Mouse (Mus musculus) G1E (cell line): ENCODE measurements around the gene Pard3. TPM values are rescaled to one million over a fixed set of nuclear protein-coding genes. Genes with fewer than 3 reads are reported as not detected.

Experiments
- ATAC-seq: 2 replicates; pipeline ENCODE4 v1.8.0; 2016; ENCODE audit warnings: mild to moderate bottlenecking; ENCODE audit not compliant: insufficient number of reproducible peaks, poor library complexity, low FRiP score, severe bottlenecking; ENCODE audit errors: extremely low read depth
- DNase-seq: peaks from one replicate; pipeline ENCODE4 v3.0.0; 2012; ENCODE audit warnings: low spot score
- H3K27me3 ChIP-seq: 2 replicates; pipeline ENCODE4 v1.6.1; 2012; ENCODE audit warnings: mild to moderate bottlenecking, low read length, inconsistent platforms; ENCODE audit not compliant: insufficient read depth
- H3K36me3 ChIP-seq: replicated peaks from 2 replicates; pipeline ENCODE3; 2012; ENCODE audit warnings: mild to moderate bottlenecking, inconsistent platforms
- H3K4me1 ChIP-seq: 2 replicates; pipeline ENCODE4 v1.6.1; 2012; ENCODE audit warnings: low read depth, low read length, inconsistent platforms, mixed read lengths; ENCODE audit not compliant: insufficient read depth
- H3K4me3 ChIP-seq: 2 replicates; pipeline ENCODE4 v1.5.1; 2012; ENCODE audit warnings: low read depth, mild to moderate bottlenecking, inconsistent platforms, low read length, moderate library complexity, mixed read lengths
- H3K9me3 ChIP-seq: replicated peaks from 2 replicates; pipeline ENCODE4 v1.6.1; 2012; ENCODE audit warnings: inconsistent platforms
- CTCF ChIP-seq: IDR thresholded peaks from 2 replicates; pipeline ENCODE4 v1.5.1; 2012; ENCODE audit warnings: low read depth, low read length, inconsistent platforms, mixed read lengths
- GATA1 ChIP-seq: IDR thresholded peaks from 2 replicates; pipeline ENCODE4 v1.6.1; 2012; ENCODE audit warnings: borderline replicate concordance, low read length, inconsistent platforms, mixed read lengths
- GATA2 ChIP-seq: IDR thresholded peaks from 2 replicates; pipeline ENCODE4 v1.6.1; 2012; ENCODE audit warnings: low read depth, low read length, inconsistent platforms, borderline replicate concordance
- POLR2AphosphoS5 ChIP-seq: IDR thresholded peaks from 2 replicates; pipeline ENCODE4 v1.6.1; 2012; ENCODE audit warnings: low read depth, low read length, inconsistent platforms; ENCODE audit not compliant: insufficient replicate concordance
- TAL1 ChIP-seq: conservative IDR thresholded peaks from 2 replicates; pipeline ENCODE4 v1.6.1; 2012; ENCODE audit warnings: low read depth, low read length, inconsistent platforms, mixed read lengths
- polyA plus RNA-seq: library from polyadenylated mRNA; stranded (reverse); fragments of >175 nt; gene quantifications from 2 replicates; pipeline ENCODE4 v1.2.3, GENCODE M21; 2012
- total RNA-seq, 2 experiments: library from RNA; stranded (forward) in 1 of 2; stranded (reverse) in 1 of 2; fragments of 200-1000 nt in 1 of 2; fragments of >200 nt in 1 of 2; fragmentation: Nextera tagmentation in 1 of 2; gene quantifications; 2 replicates each; pipeline ENCODE4 v1.2.3; 2014 to 2017

The Pard3 gene
- total and polyA plus RNA-seq, 3 experiments, result 0.55 TPM; not detected in 2

GRCm38 (mm10) chr8:127284462-127285216 is 220.9 kb downstream of the Pard3 start:
- no peak for TF ChIP-seq GATA1
- no peak for TF ChIP-seq POLR2AphosphoS5
- TF ChIP-seq CTCF, result no peak
- TF ChIP-seq GATA2, result no peak
- no peak for TF ChIP-seq TAL1
- Histone ChIP-seq H3K27me3 (no peaks in the 10 kb centered on the region), H3K36me3 (no peaks in the 10 kb centered on the region), H3K9me3 (peaks cover 29% of the 10 kb centered on the region), H3K4me1 (no peaks in the 10 kb centered on the region), H3K4me3 (no peak overlapping the region)
- DNase-seq (no peak), ATAC-seq (no peak)

GRCm38 (mm10) chr8:127287816-127288215 is 224.1 kb downstream of the Pard3 start:
- H3K36me3 ChIP-seq, result no peaks in the 10 kb centered on the region
- no peak for DNase-seq
- no peak for ATAC-seq

DNA sequence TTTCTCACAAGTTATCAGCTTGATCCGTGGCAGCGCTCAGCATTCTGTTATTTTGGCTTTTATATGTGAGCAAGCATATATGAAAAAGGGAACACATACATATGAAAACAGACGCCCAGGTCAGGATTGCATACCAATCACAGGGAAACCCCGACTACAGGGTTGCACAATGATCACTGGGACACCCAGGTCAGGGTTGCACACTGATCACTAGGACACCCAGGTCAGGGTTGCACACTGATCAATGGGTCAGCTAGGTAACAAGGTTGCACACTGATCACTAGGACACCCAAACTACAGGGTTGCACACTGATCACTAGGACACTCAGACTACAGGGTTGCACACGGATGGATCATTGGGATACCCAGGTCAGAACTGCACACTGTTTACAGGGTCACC is 228.6 kb downstream of the Pard3 start:
- H3K9me3 ChIP-seq, result peaks cover 39% of the 10 kb centered on the region
- H3K36me3 ChIP-seq, result no peaks in the 10 kb centered on the region
- no peaks in the 10 kb centered on the region for H3K4me1 ChIP-seq
- H3K4me3 ChIP-seq, result no peak overlapping the region
- no peak for DNase-seq
- ATAC-seq, result no peak
- no peaks in the 10 kb centered on the region for H3K27me3 ChIP-seq
- no peak for TF ChIP-seq TAL1
- no peak for TF ChIP-seq GATA1
- no peak for TF ChIP-seq GATA2
- TF ChIP-seq CTCF, result no peak
- TF ChIP-seq POLR2AphosphoS5, result no peak

More at GRCm38 (mm10) chr8:127287816-127288215, 224.1 kb downstream of the Pard3 start:
- Histone ChIP-seq H3K27me3 (no peaks in the 10 kb centered on the region), H3K4me1 (no peaks in the 10 kb centered on the region), H3K4me3 (no peak overlapping the region), H3K9me3 (peaks cover 32% of the 10 kb centered on the region)
- no peak for TF ChIP-seq POLR2AphosphoS5
- TF ChIP-seq GATA1, result no peak
- no peak for TF ChIP-seq GATA2
- TF ChIP-seq TAL1, result no peak
- no peak for TF ChIP-seq CTCF

DNA sequence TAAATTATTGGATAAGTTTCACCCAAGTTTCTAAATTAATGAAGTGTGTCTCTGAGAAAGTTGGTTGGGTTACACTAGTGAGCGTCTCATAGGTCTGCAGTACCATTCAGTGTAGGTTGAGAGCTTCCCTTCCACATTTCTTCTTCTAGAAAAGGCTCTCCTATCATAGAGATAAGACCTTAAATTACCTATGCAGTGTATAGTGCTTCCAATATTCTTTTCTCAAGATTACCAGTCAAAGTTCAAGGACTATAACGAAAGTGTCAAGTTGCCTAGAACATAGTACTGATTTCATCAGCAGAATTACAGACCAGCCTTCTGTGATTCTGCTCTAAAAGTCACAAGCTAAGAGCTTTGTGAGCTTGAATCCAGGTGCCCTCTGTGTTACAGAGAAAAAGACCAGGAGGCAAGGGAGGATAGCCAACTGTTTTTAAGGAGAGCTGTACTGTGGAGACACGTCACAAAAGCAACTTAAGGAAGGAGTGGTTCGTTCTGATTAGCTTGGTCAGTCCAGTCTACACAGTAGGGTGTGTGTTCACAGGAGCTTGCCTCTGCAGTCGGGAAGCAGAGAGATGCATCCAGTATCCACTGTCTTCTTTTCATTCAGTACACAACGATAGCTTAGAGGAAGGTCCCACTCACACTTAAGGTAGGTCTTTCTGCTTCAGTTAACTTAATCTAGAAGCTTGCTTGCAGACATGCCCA is 229.5 kb downstream of the Pard3 start:
- Histone ChIP-seq H3K36me3 (no peaks in the 10 kb centered on the region), H3K9me3 (peaks cover 41% of the 10 kb centered on the region), H3K4me1 (no peaks in the 10 kb centered on the region), H3K4me3 (no peak overlapping the region), H3K27me3 (no peaks in the 10 kb centered on the region)
- no peak for TF ChIP-seq TAL1
- TF ChIP-seq POLR2AphosphoS5, result no peak
- no peak for TF ChIP-seq GATA2
- no peak for TF ChIP-seq CTCF
- ATAC-seq (no peak), DNase-seq (no peak)

- Histone ChIP-seq H3K9me3 (peaks cover 46% of the 10 kb centered on the region), H3K4me1 (no peaks in the 10 kb centered on the region), H3K27me3 (no peaks in the 10 kb centered on the region), H3K4me3 (no peak overlapping the region), H3K36me3 (no peaks in the 10 kb centered on the region)
- no peak for ATAC-seq
- no peak for DNase-seq
- TF ChIP-seq GATA1 (no peak), TAL1 (no peak), GATA2 (no peak), CTCF (no peak), POLR2AphosphoS5 (no peak)
These were observed 230.4 kb downstream of the Pard3 start for GRCm38 (mm10) chr8:127294061-127294460.

DNA sequence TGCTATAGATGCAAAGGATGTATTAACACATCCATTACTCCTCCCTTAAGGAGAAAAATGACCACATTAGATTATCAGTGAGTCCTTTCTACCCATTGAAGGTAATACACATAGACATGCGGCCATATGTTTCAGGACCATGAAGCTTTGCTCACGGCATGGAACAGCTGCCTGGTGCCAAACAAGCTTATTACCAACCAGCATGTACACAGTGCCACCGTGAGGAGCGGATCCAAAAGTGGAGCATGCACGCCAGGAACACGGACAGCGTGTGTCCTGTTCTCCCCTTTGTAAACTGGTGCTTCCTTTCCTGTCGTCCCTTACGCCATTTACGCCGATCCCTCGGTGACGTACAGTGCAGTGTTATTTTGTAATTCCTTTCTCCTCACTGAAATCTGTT is 232.2 kb downstream of the Pard3 start:
- ATAC-seq, result no peak

More for the DNA sequence above, 232.2 kb downstream of the Pard3 start:
- Histone ChIP-seq H3K36me3 (no peaks in the 10 kb centered on the region), H3K4me1 (no peaks in the 10 kb centered on the region), H3K4me3 (no peak overlapping the region), H3K9me3 (peaks cover 55% of the 10 kb centered on the region), H3K27me3 (no peaks in the 10 kb centered on the region)
- no peak for DNase-seq
- TF ChIP-seq POLR2AphosphoS5 (no peak), CTCF (no peak), GATA1 (no peak), TAL1 (no peak), GATA2 (no peak)
